Mouse (Mus musculus) small intestine, adult 2 months (tissue): ENCODE results near the gene Ppp1r10. TPM values are rescaled to one million over a fixed set of nuclear protein-coding genes. Genes with fewer than 3 reads are reported as not detected.
"Not testable (repeated sequence)": the region's sequence is repeated elsewhere in the genome, so short reads cannot be mapped to it uniquely, and the experiment has no call there.

Experiments used
- H3K27ac ChIP-seq: fragments of 200-500 bp; 2 replicates; pipeline ENCODE4 v1.5.1; 2012; ENCODE audit warnings: low read depth, low read length, control low read depth, inconsistent platforms; ENCODE audit not compliant: insufficient read depth
- H3K27me3 ChIP-seq: fragments of 200-500 bp; 2 replicates; pipeline ENCODE4 v1.6.1; 2012; ENCODE audit warnings: mild to moderate bottlenecking, moderate library complexity, low read length, inconsistent platforms; ENCODE audit not compliant: control insufficient read depth, insufficient read depth
- H3K36me3 ChIP-seq: fragments of 200-500 bp; 2 replicates; pipeline ENCODE4 v1.6.1; 2012; ENCODE audit warnings: mild to moderate bottlenecking, low read length, control low read depth, inconsistent platforms; ENCODE audit not compliant: control insufficient read depth, insufficient read depth
- H3K4me1 ChIP-seq: fragments of 200-500 bp; 2 replicates; pipeline ENCODE4 v1.6.1; 2012; ENCODE audit warnings: low read length, inconsistent platforms, mixed read lengths; ENCODE audit not compliant: control insufficient read depth, insufficient read depth, insufficient read length
- H3K4me3 ChIP-seq: fragments of 200-500 bp; 2 replicates; pipeline ENCODE4 v1.5.1; 2012; ENCODE audit warnings: low read depth, mild to moderate bottlenecking, control low read depth, inconsistent platforms, low read length, moderate library complexity
- CTCF ChIP-seq: fragments of 200-500 bp; IDR thresholded peaks from 2 replicates; pipeline ENCODE4 v1.5.1; 2012; ENCODE audit warnings: low read depth, mild to moderate bottlenecking, control low read depth, inconsistent platforms, low read length, moderate library complexity, mixed read lengths; ENCODE audit not compliant: insufficient replicate concordance, insufficient read length; ENCODE audit errors: extremely low read depth
- POLR2A ChIP-seq: fragments of 200-500 bp; IDR thresholded peaks from 2 replicates; pipeline ENCODE4 v1.6.1; 2012; ENCODE audit warnings: low read depth, mild to moderate bottlenecking, control low read depth, inconsistent platforms, low read length, moderate library complexity
- WGBS: fragments of 180-500 bp; shearing (Covaris S2); methylation state at CpG from one replicate; pipeline ENCODE4 v1.1.7; 2018; 5-methylcytosine and 5-hydroxymethylcytosine counted together
- polyA plus RNA-seq: library from polyadenylated mRNA; depleted of rRNA; stranded (reverse); fragments of >200 nt; gene quantifications from 2 replicates; pipeline ENCODE4 v1.2.3, GENCODE M21; 2012

Ppp1r10 gene
- polyA plus RNA-seq, 1 experiment = 33.3 TPM

DNA sequence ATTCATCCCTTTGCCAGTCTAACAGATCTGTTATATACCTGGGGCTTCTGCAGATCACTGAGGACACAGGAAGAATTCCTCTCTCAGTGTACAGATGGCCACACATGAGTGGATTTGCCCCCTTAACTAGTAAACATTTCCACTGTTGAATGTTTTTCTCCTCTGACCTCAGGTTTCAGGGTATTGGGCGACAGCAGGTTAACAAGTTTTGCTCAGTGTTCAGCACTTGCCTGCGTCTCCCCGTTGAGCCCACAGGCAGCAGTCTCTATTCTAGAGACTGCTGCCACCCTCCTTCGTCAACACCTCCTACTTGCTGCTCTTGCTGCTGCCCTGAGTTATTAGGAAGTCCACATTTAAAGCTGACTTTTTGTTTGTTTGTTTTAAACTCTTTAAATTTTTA is 5.5 kb downstream of the Ppp1r10 start:
- H3K4me1 ChIP-seq = peaks cover 22% of the 10 kb centered on the region
- 80% methylated on average over 4 of the region's 4 CpGs for WGBS
- no peak overlapping the region for H3K4me3 ChIP-seq
- H3K36me3 ChIP-seq = peaks cover 46% of the 10 kb centered on the region
- TF ChIP-seq CTCF = no peak
- TF ChIP-seq POLR2A = no peak
- no peak overlapping the region for H3K27ac ChIP-seq
- H3K27me3 ChIP-seq = no peaks in the 10 kb centered on the region

DNA sequence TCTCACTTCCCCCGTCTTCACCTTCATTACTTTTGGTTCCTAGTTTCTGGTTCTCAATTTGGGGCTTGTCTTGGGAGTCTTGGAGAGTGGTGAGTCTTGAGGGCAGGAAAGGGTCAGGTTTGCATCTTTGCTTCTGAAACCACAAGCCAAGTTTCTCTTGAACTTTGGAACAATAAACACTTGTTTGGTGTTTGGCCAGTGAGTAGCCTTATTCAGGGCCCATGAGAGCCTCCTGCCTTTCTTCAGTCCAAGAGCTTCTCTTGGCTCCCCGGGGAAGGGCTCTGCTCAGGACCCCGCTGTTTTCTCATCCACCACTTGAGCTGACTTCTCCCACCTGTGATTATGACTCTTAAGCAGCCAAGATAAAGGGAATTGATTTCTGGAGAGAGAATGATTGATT is 6.3 kb downstream of the Ppp1r10 start:
- Histone ChIP-seq H3K27ac (peak overlapping the region; percentile 46), H3K36me3 (peaks cover 45% of the 10 kb centered on the region), H3K4me1 (peaks cover 25% of the 10 kb centered on the region), H3K4me3 (no peak overlapping the region), H3K27me3 (no peaks in the 10 kb centered on the region)
- 48% methylated on average over 3 of the region's 3 CpGs for WGBS
- TF ChIP-seq CTCF (no peak), POLR2A (no peak)

- no peak overlapping the region for H3K27ac ChIP-seq
- TF ChIP-seq CTCF (no peak), POLR2A (no peak)
- no peaks in the 10 kb centered on the region for H3K27me3 ChIP-seq
- 80% methylated on average over 4 of the region's 4 CpGs for WGBS
- H3K4me3 ChIP-seq = no peak overlapping the region
- peaks cover 48% of the 10 kb centered on the region for H3K36me3 ChIP-seq
- H3K4me1 ChIP-seq = peaks cover 25% of the 10 kb centered on the region
Measured at GRCm38 (mm10) chr17:35923281-35923680, 7.0 kb downstream of the Ppp1r10 start.

- no peak for TF ChIP-seq CTCF
- TF ChIP-seq POLR2A = no peak
- H3K4me3 ChIP-seq = no peak overlapping the region
- H3K27ac ChIP-seq = no peak overlapping the region
- peaks cover 71% of the 10 kb centered on the region for H3K36me3 ChIP-seq
- no peaks in the 10 kb centered on the region for H3K27me3 ChIP-seq
- H3K4me1 ChIP-seq = peaks cover 10% of the 10 kb centered on the region
- 16% methylated on average over 1 of the region's 1 CpGs for WGBS
Measured at GRCm38 (mm10) chr17:35927471-35927870, 11.2 kb downstream of the Ppp1r10 start.

- Histone ChIP-seq H3K4me3 (no peak overlapping the region), H3K36me3 (peaks cover 57% of the 10 kb centered on the region), H3K27me3 (no peaks in the 10 kb centered on the region), H3K27ac (no peak overlapping the region), H3K4me1 (peaks cover 7% of the 10 kb centered on the region; the same call in 1 of the 2 replicates)
- TF ChIP-seq POLR2A (no peak), CTCF (no peak)
- WGBS = 93% methylated on average over 2 of the region's 2 CpGs
Measured at GRCm38 (mm10) chr17:35929534-35929933, 13.3 kb downstream of the Ppp1r10 start.

- H3K27me3 ChIP-seq = no peaks in the 10 kb centered on the region
- H3K4me3 ChIP-seq = no peak overlapping the region
- H3K36me3 ChIP-seq = peaks cover 48% of the 10 kb centered on the region
- 94% methylated on average over 12 of the region's 12 CpGs for WGBS
- no peak overlapping the region for H3K27ac ChIP-seq
- peaks cover 7% of the 10 kb centered on the region; the same call in 1 of the 2 replicates for H3K4me1 ChIP-seq
- no peak for TF ChIP-seq POLR2A
- no peak for TF ChIP-seq CTCF
Measured at GRCm38 (mm10) chr17:35930627-35931026, 14.4 kb downstream of the Ppp1r10 start.

DNA sequence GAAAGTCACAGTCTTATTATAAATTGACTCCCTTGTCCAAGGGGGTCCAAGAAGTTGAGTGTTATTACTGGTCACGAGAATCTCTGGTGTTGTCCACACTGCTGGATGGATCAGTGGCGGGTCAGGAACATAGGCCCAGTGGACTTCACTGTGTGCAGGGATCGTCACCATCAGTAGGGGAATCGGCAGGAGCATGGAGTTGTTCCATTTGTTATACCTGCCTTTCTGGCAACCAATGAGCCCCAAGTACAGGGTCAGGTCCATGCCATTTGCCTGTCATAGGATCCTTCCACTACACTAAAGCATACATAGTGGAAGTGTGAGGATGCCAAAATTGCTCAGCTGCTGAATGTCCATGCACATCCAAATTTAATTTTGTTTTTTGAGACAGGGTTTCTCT is 16.4 kb downstream of the Ppp1r10 start:
- Histone ChIP-seq H3K27me3 (no peaks in the 10 kb centered on the region), H3K4me1 (no peaks in the 10 kb centered on the region), H3K4me3 (no peak overlapping the region), H3K36me3 (peaks cover 33% of the 10 kb centered on the region), H3K27ac (no peak overlapping the region)
- TF ChIP-seq POLR2A (no peak), CTCF (no peak)
- 83% methylated on average over 4 of the region's 4 CpGs for WGBS

DNA sequence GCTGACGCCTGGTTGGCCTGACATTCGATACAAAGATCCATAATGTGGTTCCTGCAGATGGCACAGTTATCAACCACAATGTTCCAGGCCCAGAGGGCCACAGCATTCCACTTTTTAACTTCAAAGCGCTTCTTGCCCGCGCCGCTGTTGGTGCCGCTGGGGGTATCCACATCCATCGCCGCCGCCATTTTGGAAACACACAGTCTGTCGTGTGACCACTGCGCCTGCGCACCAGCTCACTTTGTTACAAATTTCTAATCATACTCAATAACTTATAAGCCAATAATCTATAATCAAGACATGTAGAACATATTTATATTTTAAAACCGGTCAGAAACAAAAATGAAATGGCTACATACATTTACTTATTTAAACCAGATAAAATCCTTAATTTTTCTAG is 19.5 kb downstream of the Ppp1r10 start:
- not testable (repeated sequence) for H3K4me3 ChIP-seq, H3K27me3 ChIP-seq, H3K36me3 ChIP-seq, H3K4me1 ChIP-seq, H3K27ac ChIP-seq
- 85% methylated on average over 14 of the region's 14 CpGs for WGBS
